ENCODE assay signal across 8 mouse cellular contexts in genomic region chr7:28294481-28294880, GRCm38 (mm10). TPM values are rescaled to one million over a fixed set of nuclear protein-coding genes. Genes with fewer than 3 reads are reported as not detected.
A peak's percentile ranks its signal among the peaks of the same experiment; 100 is the strongest.
DNase-seq lines count a peak whose midpoint lies in the region; ATAC-seq lines count a peak whose summit lies in the region.

No protein-coding gene starts in this region.

- H3K36me3 ChIP-seq in forebrain, embryonic 13.5 days (ENCODE audit: poor library complexity, severe bottlenecking): peaks cover 7% of the 10 kb centered on the region; the same call in 1 of the 2 replicates
- H3K36me3 ChIP-seq in hindbrain, embryonic 16.5 days (ENCODE audit: control insufficient read depth, insufficient read depth, low read length): no peaks in the 10 kb centered on the region

- peaks cover 90% of the 10 kb centered on the region for H3K27me3 ChIP-seq in forebrain, embryonic 13.5 days
- H3K27me3 ChIP-seq in hindbrain, embryonic 16.5 days (replicated peaks; ENCODE audit: control insufficient read depth, insufficient read depth, low read length): peaks cover 16% of the 10 kb centered on the region

- H3K4me1 ChIP-seq in forebrain, embryonic 13.5 days: peaks cover 33% of the 10 kb centered on the region
- peaks cover 18% of the 10 kb centered on the region for H3K4me1 ChIP-seq in hindbrain, embryonic 16.5 days (ENCODE audit: control insufficient read depth, insufficient read depth, low read depth, low read length)

- peak overlapping the region; percentile 70 for H3K9ac ChIP-seq in forebrain, embryonic 13.5 days
- peak overlapping the region; percentile 71 for H3K9ac ChIP-seq in hindbrain, embryonic 16.5 days (ENCODE audit: low read depth, low read length)

- peak overlapping the region; percentile 51 for H3K4me3 ChIP-seq in forebrain, embryonic 13.5 days
- H3K4me3 ChIP-seq in hindbrain, embryonic 16.5 days (ENCODE audit: low read length): peak overlapping the region; percentile 62

- intact Hi-C loops in left cerebral cortex, postnatal 10 days (cut with DNase I): no loop called here

- H3K9me3 ChIP-seq in forebrain, embryonic 13.5 days (replicated peaks): no peaks in the 10 kb centered on the region
- H3K9me3 ChIP-seq in hindbrain, embryonic 16.5 days (ENCODE audit: control insufficient read depth, low read length): no peaks in the 10 kb centered on the region

- H3K27ac ChIP-seq in forebrain, embryonic 13.5 days: no peak overlapping the region
- H3K27ac ChIP-seq in hindbrain, embryonic 16.5 days (ENCODE audit: low read depth, low read length): no peak overlapping the region

- peak overlapping the region; percentile 82 for H3K4me2 ChIP-seq in forebrain, embryonic 13.5 days
- H3K4me2 ChIP-seq in hindbrain, embryonic 16.5 days (ENCODE audit: low read length): peak overlapping the region; percentile 82

- peak; percentile 73 for ATAC-seq in forebrain, embryonic 13.5 days
- peak; percentile 82 for ATAC-seq in hindbrain, embryonic 16.5 days

- peak; percentile 72 to 79 for DNase-seq in adrenal gland, adult (ENCODE audit: inconsistent age in 2 of 2, low spot score in 1 of 2)
- no peak for DNase-seq in adrenal gland, adult 8-10 months
- peak; percentile 87 for DNase-seq in adrenal gland, postnatal 14 days
- peak; percentile 49 to 88 for DNase-seq in left cerebral cortex, postnatal 10 days (ENCODE audit: extremely low spot score in 1 of 2, low spot score in 2 of 2)
- peak; percentile 89 for DNase-seq in mesoderm, embryonic 11.5 days (ENCODE audit: low read depth, low spot score)
- DNase-seq in right cerebral cortex, postnatal 4 days: peak; percentile 86

- WGBS in forebrain, embryonic 13.5 days: 1% methylated on average over 60 of the region's 63 CpGs
- WGBS in hindbrain, embryonic 16.5 days: 2% methylated on average over 62 of the region's 63 CpGs

RNA-seq across cellular contexts. Expression of gene Selenov, which starts 3.5 kb away (rescaled TPM):
- total RNA-seq in adrenal gland, adult 8-10 months (2022): under 1 TPM in 1 of 4 experiments, not detected in 3; 0.28 TPM
- total RNA-seq in adrenal gland, postnatal 14 days (2021): not detected in 2 replicates
- polyA plus RNA-seq in forebrain, embryonic 13.5 days (2015; fragmentation: Nextera tagmentation; extraction: Ambion mirVana): 0.33 and 0.39 TPM in 2 replicates
- 1.7 and 3.1 TPM in 2 replicates for polyA plus RNA-seq in hindbrain, embryonic 16.5 days (2015; fragmentation: Nextera tagmentation; extraction: Ambion mirVana)
- 1 to 10 TPM; 2.9 to 4.5 TPM for total RNA-seq in left cerebral cortex, postnatal 10 days (2021)

RNA-seq across cellular contexts. Expression of gene Dll3, which starts 7.6 kb away (rescaled TPM):
- total RNA-seq in adrenal gland, adult 8-10 months (2022): under 1 TPM; 0.14 to 0.62 (median 0.40) TPM
- total RNA-seq in adrenal gland, postnatal 14 days (2021): 0.41 and 0.56 TPM in 2 replicates
- 20.3 and 22.2 TPM in 2 replicates for polyA plus RNA-seq in forebrain, embryonic 13.5 days (2015; fragmentation: Nextera tagmentation; extraction: Ambion mirVana)
- 18.6 and 19.2 TPM in 2 replicates for polyA plus RNA-seq in hindbrain, embryonic 16.5 days (2015; fragmentation: Nextera tagmentation; extraction: Ambion mirVana)
- 1 to 10 TPM; 1.8 to 3.1 TPM for total RNA-seq in left cerebral cortex, postnatal 10 days (2021)

RNA-seq across cellular contexts. Expression of gene Eid2b, which starts 16.9 kb away (rescaled TPM):
- total RNA-seq in adrenal gland, adult 8-10 months (2022): 10 to 100 TPM; 17.2 to 19.9 (median 18.7) TPM
- total RNA-seq in adrenal gland, postnatal 14 days (2021): 14.2 and 14.3 TPM in 2 replicates
- 30.3 and 31.4 TPM in 2 replicates for polyA plus RNA-seq in forebrain, embryonic 13.5 days (2015; fragmentation: Nextera tagmentation; extraction: Ambion mirVana)
- polyA plus RNA-seq in hindbrain, embryonic 16.5 days (2015; fragmentation: Nextera tagmentation; extraction: Ambion mirVana): 33.5 and 36.3 TPM in 2 replicates
- 10 to 100 TPM; 41.8 to 44.2 TPM for total RNA-seq in left cerebral cortex, postnatal 10 days (2021)

RNA-seq across cellular contexts. Expression of gene Timm50, which starts 17.4 kb away (rescaled TPM):
- 10 to 100 TPM; 68.5 to 83.7 (median 71.2) TPM for total RNA-seq in adrenal gland, adult 8-10 months (2022)
- total RNA-seq in adrenal gland, postnatal 14 days (2021): 94.7 and 100 TPM in 2 replicates
- polyA plus RNA-seq in forebrain, embryonic 13.5 days (2015; fragmentation: Nextera tagmentation; extraction: Ambion mirVana): 168 and 179 TPM in 2 replicates
- polyA plus RNA-seq in hindbrain, embryonic 16.5 days (2015; fragmentation: Nextera tagmentation; extraction: Ambion mirVana): 131 and 142 TPM in 2 replicates
- 10 to 100 TPM; 44.7 to 49.0 TPM for total RNA-seq in left cerebral cortex, postnatal 10 days (2021)

RNA-seq across cellular contexts. Expression of gene Eid2, which starts 26.8 kb away (rescaled TPM):
- total RNA-seq in adrenal gland, adult 8-10 months (2022): 10 to 100 TPM; 22.6 to 28.2 (median 24.6) TPM
- total RNA-seq in adrenal gland, postnatal 14 days (2021): 27.4 and 29.8 TPM in 2 replicates
- 3.3 TPM in 2 replicates for polyA plus RNA-seq in forebrain, embryonic 13.5 days (2015; fragmentation: Nextera tagmentation; extraction: Ambion mirVana)
- polyA plus RNA-seq in hindbrain, embryonic 16.5 days (2015; fragmentation: Nextera tagmentation; extraction: Ambion mirVana): 2.9 and 3.7 TPM in 2 replicates
- 10 to 100 TPM; 73.5 to 79.5 TPM for total RNA-seq in left cerebral cortex, postnatal 10 days (2021)
